Mouse (Mus musculus): ENCODE results near the gene Col6a5. TPM values are rescaled to one million over a fixed set of nuclear protein-coding genes. Genes with fewer than 3 reads are reported as not detected.

The Col6a5 gene
- total and polyA plus RNA-seq, 3 experiments = under 0.01 TPM; not detected in 2

DNA sequence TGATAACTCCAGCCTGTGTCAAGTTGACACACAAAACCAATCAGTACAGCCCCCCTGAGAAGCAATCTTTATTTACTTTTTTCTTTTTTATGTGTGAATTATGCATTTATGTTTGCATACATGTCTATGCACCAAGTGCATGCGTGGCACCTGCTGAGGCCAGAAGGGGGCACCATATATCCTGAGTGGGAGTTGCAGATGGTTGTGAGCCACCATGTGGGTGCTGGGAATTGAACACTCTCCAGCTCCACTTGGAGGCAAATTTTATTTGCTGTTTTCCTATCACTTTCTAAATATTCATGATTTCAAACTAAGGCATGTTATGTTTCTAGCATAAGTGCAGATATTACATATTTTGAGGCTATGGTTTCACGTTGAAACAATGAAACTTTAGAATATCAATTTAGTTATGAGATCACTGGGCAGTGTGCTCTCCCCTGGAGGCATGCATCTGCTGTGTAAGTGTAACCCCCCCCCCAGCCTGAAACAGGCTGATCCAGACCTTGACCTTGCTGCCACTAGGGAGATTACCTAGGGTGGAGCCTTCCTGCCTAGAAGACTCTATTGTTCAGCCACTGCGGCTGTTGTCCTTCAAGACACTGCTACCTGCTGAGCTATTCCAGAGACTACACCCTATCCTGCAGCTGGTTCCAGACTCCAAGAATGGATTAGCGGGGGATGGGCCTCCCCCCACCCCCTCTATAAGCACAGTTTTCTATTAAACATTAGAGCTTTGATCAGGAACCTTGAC is 121.9 kb downstream of the Col6a5 start:
- Histone ChIP-seq H3K4me3 (replicated peaks in 1 of 3; ENCODE audit: low read depth in 2 of 3, low read length in 2 of 3, poor library complexity in 1 of 3) (no peak overlapping the region), H3K4me2 (ENCODE audit: insufficient read depth, low read depth, poor library complexity, severe bottlenecking) (no peak overlapping the region), H3K9me3 (replicated peaks; ENCODE audit: low read length) (no peaks in the 10 kb centered on the region), H3K27me3 (replicated peaks) (peaks cover 27% of the 10 kb centered on the region), H3K27ac (ENCODE audit: insufficient read depth, low read depth) (no peak overlapping the region), H3K4me1 (ENCODE audit: control insufficient read depth in 1 of 2, insufficient read depth in 2 of 2) (peaks cover 5 to 11% of the 10 kb centered on the region in 2 experiments), H3K79me2 (replicated peaks; ENCODE audit: control insufficient read depth, extremely low read depth, insufficient read depth, poor library complexity, severe bottlenecking) (no peaks in the 10 kb centered on the region), H3K36me3 (replicated peaks in 1 of 2; ENCODE audit: control insufficient read depth in 1 of 2, insufficient read depth in 1 of 2, low read length in 1 of 2) (no peaks in the 10 kb centered on the region), H3K9ac (ENCODE audit: insufficient read depth, low read depth) (no peak overlapping the region)
- dilution Hi-C loops (cut with MboI; ENCODE audit: extremely low pct_ligation_motif_present, extremely low pct_unique_long_range_greater_than_20kb, low sequenced_read_pairs) = no loop called here
- in situ Hi-C loops (cut with MboI; ENCODE audit: low pct_ligation_motif_present, low pct_unique_long_range_greater_than_20kb, low sequenced_read_pairs) = no loop called here
- no peak for DNase-seq (ENCODE audit: extremely low read depth)
- TF ChIP-seq NELFE (IDR thresholded peaks at IDR 0.05; ENCODE audit: low read depth, low read length) = no peak

DNA sequence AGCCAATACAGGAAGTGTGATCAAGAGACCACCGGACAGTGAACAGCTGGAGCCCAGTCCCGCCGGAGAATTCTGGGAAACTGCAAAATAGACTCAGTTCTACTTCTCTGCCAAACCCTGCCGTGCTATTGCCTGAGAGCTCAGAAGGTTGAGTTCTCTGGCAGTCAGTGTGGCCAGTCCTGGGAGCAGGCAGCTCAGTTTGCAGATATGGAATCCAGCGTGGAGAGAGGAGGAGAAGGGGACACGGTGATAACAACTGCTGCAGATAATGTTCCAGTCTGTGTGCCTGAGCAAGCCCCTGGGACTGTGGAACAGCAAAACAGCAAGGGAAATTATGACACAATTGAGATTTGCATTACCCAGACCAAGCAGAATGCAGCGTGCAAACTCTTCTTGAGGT is 124.9 kb downstream of the Col6a5 start:
- H3K36me3 ChIP-seq (replicated peaks in 1 of 2; ENCODE audit: control insufficient read depth in 1 of 2, insufficient read depth in 1 of 2, low read length in 1 of 2) = no peaks in the 10 kb centered on the region
- peaks cover 18% of the 10 kb centered on the region for H3K27me3 ChIP-seq (replicated peaks)
- peak overlapping the region in 1 of 3 experiments; percentile 8 for H3K4me3 ChIP-seq (replicated peaks in 1 of 3; ENCODE audit: low read depth in 2 of 3, low read length in 2 of 3, poor library complexity in 1 of 3)
- DNase-seq (ENCODE audit: extremely low read depth) = peak; percentile 17
- no peak overlapping the region for H3K9ac ChIP-seq (ENCODE audit: insufficient read depth, low read depth)
- dilution Hi-C loops (cut with MboI; ENCODE audit: extremely low pct_ligation_motif_present, extremely low pct_unique_long_range_greater_than_20kb, low sequenced_read_pairs) = no loop called here
- in situ Hi-C loops (cut with MboI; ENCODE audit: low pct_ligation_motif_present, low pct_unique_long_range_greater_than_20kb, low sequenced_read_pairs) = no loop called here
- no peaks in the 10 kb centered on the region for H3K9me3 ChIP-seq (replicated peaks; ENCODE audit: low read length)
- H3K4me1 ChIP-seq (ENCODE audit: control insufficient read depth in 1 of 2, insufficient read depth in 2 of 2) = peaks cover 5 to 11% of the 10 kb centered on the region in 2 experiments
- no peak for TF ChIP-seq ELF1 (IDR thresholded peaks at IDR 0.05; ENCODE audit: low read depth, low read length)
- no peak for TF ChIP-seq MYC (IDR thresholded peaks at IDR 0.05; ENCODE audit: low read depth, low read length)
- TF ChIP-seq EP300 (IDR thresholded peaks at IDR 0.05; ENCODE audit: low read length) = peak; percentile 68
- TF ChIP-seq ZNF384 (IDR thresholded peaks at IDR 0.05; ENCODE audit: low read depth, low read length) = no peak
- no peak for TF ChIP-seq MEF2A (IDR thresholded peaks at IDR 0.05; ENCODE audit: borderline replicate concordance, low read depth, low read length)
- no peak for TF ChIP-seq POLR2A (IDR thresholded peaks at IDR 0.05; ENCODE audit: low read depth, low read length)
- TF ChIP-seq PAX5 (IDR thresholded peaks at IDR 0.05; ENCODE audit: low read length) = no peak
- no peak for TF ChIP-seq SMC3 (IDR thresholded peaks at IDR 0.05; ENCODE audit: low read depth, low read length)
- peak; percentile 51; the same call in 1 of the 2 replicates for TF ChIP-seq JUND (conservative IDR thresholded peaks at IDR 0.05; ENCODE audit: low read depth, low read length)
- 0 out of 2 replicates have a peak, but pooled peaks have one; percentile 13 for TF ChIP-seq BHLHE40 (IDR thresholded peaks at IDR 0.05; ENCODE audit: low read depth, low read length)
- 0 out of 2 replicates have a peak, but pooled peaks have one; percentile 17 for TF ChIP-seq IRF4 (IDR thresholded peaks at IDR 0.05; ENCODE audit: low read depth, low read length)
- no peak for TF ChIP-seq CHD1 (IDR thresholded peaks at IDR 0.05; ENCODE audit: low read depth, low read length)
- TF ChIP-seq JUN (IDR thresholded peaks at IDR 0.05; ENCODE audit: insufficient read depth, low read depth, low read length) = peak; percentile 59
- peak; percentile 49; the same call in 1 of the 2 replicates for TF ChIP-seq MAX (IDR thresholded peaks at IDR 0.05; ENCODE audit: low read length)
- 0 out of 2 replicates have a peak, but pooled peaks have one; percentile 18 for TF ChIP-seq ETS1 (conservative IDR thresholded peaks at IDR 0.05; ENCODE audit: low read depth, low read length)
- TF ChIP-seq CHD2 (IDR thresholded peaks at IDR 0.05; ENCODE audit: low read length) = peak; percentile 22; the same call in 1 of the 2 replicates
- no peak for TF ChIP-seq NRF1 (IDR thresholded peaks at IDR 0.05; ENCODE audit: low read depth, low read length)
- no peak for TF ChIP-seq CTCF (conservative IDR thresholded peaks at IDR 0.05 in 1 of 2, IDR thresholded peaks at IDR 0.05 in 1 of 2; ENCODE audit: low read depth in 2 of 2, low read length in 2 of 2)
- no peak for TF ChIP-seq UBTF (IDR thresholded peaks at IDR 0.05; ENCODE audit: low read depth, low read length)
- H3K27ac ChIP-seq (ENCODE audit: insufficient read depth, low read depth) = no peak overlapping the region
- H3K79me2 ChIP-seq (replicated peaks; ENCODE audit: control insufficient read depth, extremely low read depth, insufficient read depth, poor library complexity, severe bottlenecking) = no peaks in the 10 kb centered on the region
- H3K4me2 ChIP-seq (ENCODE audit: insufficient read depth, low read depth, poor library complexity, severe bottlenecking) = peak overlapping the region; percentile 92

Measured in CH12.LX (cell line).